Mouse (Mus musculus): ENCODE data around the gene Zbed5.
A peak's percentile ranks its signal among the peaks of the same experiment; 100 is the strongest.
"Not testable (repeated sequence)": the region's sequence is repeated elsewhere in the genome, so short reads cannot be mapped to it uniquely, and the experiment has no call there.

Gene Zbed5

GRCm38 (mm10) chr5:129908242-129908965, 12.9 kb downstream of the Zbed5 start, which contains the start of gene Nupr1l:
TSS of gene Nupr1l (plus strand) at chr5:129908540.
- DNase-seq (ENCODE audit: inconsistent age in 2 of 2, low spot score in 1 of 2) = peak; percentile 92 to 96

- no peak for DNase-seq (ENCODE audit: inconsistent age in 2 of 2, low spot score in 1 of 2)
Measured at GRCm38 (mm10) chr5:129909147-129909546, 13.6 kb downstream of the Zbed5 start.

GRCm38 (mm10) chr5:129909591-129909990, 14.1 kb downstream of the Zbed5 start:
- DNase-seq (ENCODE audit: inconsistent age in 2 of 2, low spot score in 1 of 2) = no peak

- peak in 1 of 2 experiments; percentile 73 for DNase-seq (ENCODE audit: inconsistent age in 2 of 2, low spot score in 1 of 2)
Measured at GRCm38 (mm10) chr5:129914024-129914423, 18.5 kb downstream of the Zbed5 start.

GRCm38 (mm10) chr5:129915491-129915890, 20.0 kb downstream of the Zbed5 start:
- DNase-seq (ENCODE audit: inconsistent age in 2 of 2, low spot score in 1 of 2) = not testable (repeated sequence)

GRCm38 (mm10) chr5:129918065-129918651, 22.6 kb downstream of the Zbed5 start:
- DNase-seq (ENCODE audit: inconsistent age in 2 of 2, low spot score in 1 of 2) = no peak

- DNase-seq (ENCODE audit: inconsistent age in 2 of 2, low spot score in 1 of 2) = peak; percentile 36 to 54
Measured at GRCm38 (mm10) chr5:129918752-129919151, 23.2 kb downstream of the Zbed5 start.

- peak in 1 of 2 experiments; percentile 65 for DNase-seq (ENCODE audit: inconsistent age in 2 of 2, low spot score in 1 of 2)
Measured at GRCm38 (mm10) chr5:129919320-129919719, 23.8 kb downstream of the Zbed5 start.

GRCm38 (mm10) chr5:129921972-129922371, 26.4 kb downstream of the Zbed5 start:
- DNase-seq (ENCODE audit: inconsistent age in 2 of 2, low spot score in 1 of 2) = no peak

GRCm38 (mm10) chr5:129924820-129925452, 29.4 kb downstream of the Zbed5 start:
- DNase-seq (ENCODE audit: inconsistent age in 2 of 2, low spot score in 1 of 2) = no peak

GRCm38 (mm10) chr5:129925933-129926332, 30.4 kb downstream of the Zbed5 start:
- DNase-seq (ENCODE audit: inconsistent age in 2 of 2, low spot score in 1 of 2) = no peak

- DNase-seq (ENCODE audit: inconsistent age in 2 of 2, low spot score in 1 of 2) = peak in 1 of 2 experiments; percentile 69
Measured at GRCm38 (mm10) chr5:129929924-129930855, 34.7 kb downstream of the Zbed5 start.

GRCm38 (mm10) chr5:129936941-129937340, 41.4 kb downstream of the Zbed5 start:
- no peak for DNase-seq (ENCODE audit: inconsistent age in 2 of 2, low spot score in 1 of 2)

GRCm38 (mm10) chr5:129940281-129940680, 44.8 kb downstream of the Zbed5 start:
- DNase-seq (ENCODE audit: inconsistent age in 2 of 2, low spot score in 1 of 2) = peak in 1 of 2 experiments; percentile 49

- DNase-seq (ENCODE audit: inconsistent age in 2 of 2, low spot score in 1 of 2) = peak in 1 of 2 experiments; percentile 43
Measured at GRCm38 (mm10) chr5:129940736-129941494, 45.4 kb downstream of the Zbed5 start.

- peak; percentile 99 to 100 for DNase-seq (ENCODE audit: inconsistent age in 2 of 2, low spot score in 1 of 2)
Measured at GRCm38 (mm10) chr5:129941495-129942045, 46.0 kb downstream of the Zbed5 start, which contains the start of gene Vkorc1l1. TSS of gene Vkorc1l1 (plus strand) at chr5:129941970.

GRCm38 (mm10) chr5:129942073-129942939, 46.8 kb downstream of the Zbed5 start:
- peak; percentile 73 to 86 for DNase-seq (ENCODE audit: inconsistent age in 2 of 2, low spot score in 1 of 2)

- DNase-seq (ENCODE audit: inconsistent age in 2 of 2, low spot score in 1 of 2) = no peak
Measured at GRCm38 (mm10) chr5:129943402-129943801, 47.9 kb downstream of the Zbed5 start.
